Mouse (Mus musculus) heart, adult 2 months (tissue): ENCODE measurements at regions not wholly inside any gene's neighbourhood (a gene's known extent, or its start where the extent isn't known, plus 50 kb on each side); places are given as distances from the start of the nearest gene placed in this dataset.

Experiments
- DNase-seq, 2 experiments: peaks; one replicate each; pipeline ENCODE4 v3.0.0; 2021
- H3K27ac ChIP-seq: fragments of 200-600 bp; 2 replicates; pipeline ENCODE4 v1.8.1; 2022
- H3K27me3 ChIP-seq: fragments of 200-500 bp; 2 replicates; pipeline ENCODE4 v1.6.1; 2012; ENCODE audit warnings: mild to moderate bottlenecking, low read length, inconsistent platforms, mixed read lengths; ENCODE audit not compliant: control insufficient read depth, insufficient read depth
- H3K36me3 ChIP-seq: fragments of 200-500 bp; 2 replicates; pipeline ENCODE4 v1.6.1; 2012; ENCODE audit warnings: low read length, inconsistent platforms; ENCODE audit not compliant: control insufficient read depth, insufficient read depth
- H3K4me1 ChIP-seq: fragments of 200-500 bp; 2 replicates; pipeline ENCODE4 v1.6.1; 2011; ENCODE audit warnings: low read length; ENCODE audit not compliant: control insufficient read depth, insufficient read depth
- H3K4me3 ChIP-seq: fragments of 200-600 bp; 2 replicates; pipeline ENCODE4 v1.8.1; 2022
- H3K79me2 ChIP-seq: fragments of 200-500 bp; replicated peaks from 2 replicates; pipeline ENCODE4 v1.6.1; 2012; ENCODE audit warnings: mild to moderate bottlenecking, inconsistent platforms, low read length, moderate library complexity, mixed read lengths; ENCODE audit not compliant: control insufficient read depth, insufficient read depth
- H3K9ac ChIP-seq: fragments of 200-500 bp; 2 replicates; pipeline ENCODE4 v1.6.1; 2012; ENCODE audit warnings: low read depth, mild to moderate bottlenecking, control low read depth, inconsistent platforms, low read length, mixed read lengths
- CTCF ChIP-seq: fragments of 200-600 bp; IDR thresholded peaks from 2 replicates; pipeline ENCODE4 v1.8.1; 2022; ENCODE audit warnings: antibody characterized with exemption, mild to moderate bottlenecking, moderate library complexity
- EP300 ChIP-seq: fragments of 200-500 bp; IDR thresholded peaks from 2 replicates; pipeline ENCODE4 v1.6.1; 2011; ENCODE audit warnings: low read depth, low read length, control low read depth; ENCODE audit not compliant: insufficient read depth
- POLR2A ChIP-seq: fragments of 200-500 bp; IDR thresholded peaks from 2 replicates; pipeline ENCODE4 v1.6.1; 2011; ENCODE audit warnings: mild to moderate bottlenecking, low read depth, low read length, control low read depth; ENCODE audit not compliant: insufficient read depth
- WGBS: fragments of 180-500 bp; shearing (Covaris S2); methylation state at CpG from one replicate; pipeline ENCODE4 v1.1.7; 2018; 5-methylcytosine and 5-hydroxymethylcytosine counted together
- intact Hi-C: fragments of 180-260 bp; cut with DNase I; formaldehyde crosslinking; loops from one replicate; pipeline ENCODE4 v1.15.1; 2025

DNA sequence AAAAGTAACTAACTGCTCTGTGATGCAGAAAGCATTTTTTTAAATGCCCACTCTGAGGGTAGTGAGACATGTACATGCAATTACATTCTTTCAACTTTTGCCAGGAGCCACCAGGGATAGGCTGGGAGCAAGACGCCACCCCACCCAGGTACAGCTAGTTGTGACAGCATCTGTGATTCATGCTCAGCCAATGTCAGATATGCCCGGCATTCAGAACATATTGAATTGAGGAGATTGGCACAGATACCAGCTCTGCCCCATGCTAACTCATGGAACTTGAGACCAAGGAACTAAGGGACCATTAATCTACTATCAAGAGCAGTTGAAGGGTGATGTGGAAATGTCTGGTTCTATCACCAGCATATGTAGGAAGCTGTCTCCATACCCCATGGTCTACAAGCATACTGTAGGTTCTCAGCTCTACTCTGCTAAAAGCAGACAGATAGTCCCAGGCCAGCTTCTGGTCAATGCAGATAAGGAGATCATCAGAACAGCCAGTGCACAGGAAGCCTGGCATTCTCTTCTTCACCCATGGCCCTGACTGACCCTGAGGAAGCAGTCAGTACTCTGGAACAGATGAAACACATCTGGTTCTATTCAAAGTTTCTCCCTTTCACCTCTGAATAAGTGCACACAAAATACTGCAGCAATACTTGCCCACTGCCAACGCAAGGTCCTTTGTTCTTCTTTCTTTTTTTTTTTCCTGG lies 127.4 kb downstream of the Adamts15 start:
- H3K4me3 ChIP-seq, result no peak overlapping the region
- DNase-seq, result no peak
- no peaks in the 10 kb centered on the region for H3K79me2 ChIP-seq

DNA sequence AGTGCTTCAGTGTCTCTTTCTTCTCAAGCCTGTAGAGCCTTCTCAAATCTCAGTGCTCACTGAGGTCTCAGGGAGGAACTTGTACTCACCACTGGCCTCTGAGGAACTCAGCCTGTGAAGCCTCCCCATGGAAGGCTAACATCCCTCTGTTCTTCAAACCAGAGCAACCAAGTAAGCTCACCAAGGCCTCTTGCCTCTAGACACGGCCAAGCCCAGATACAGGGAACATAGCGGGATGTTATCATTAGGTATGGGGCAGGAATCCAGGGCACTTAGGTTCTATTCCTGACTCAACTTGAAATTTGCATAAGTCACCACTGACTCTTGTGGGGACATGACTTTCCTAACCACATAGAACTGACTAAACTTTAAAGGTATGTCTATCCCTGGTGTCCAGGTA lies 141.0 kb downstream of the Adamts15 start:
- intact Hi-C loops, result loop anchor here (5.0 kb wide), 2 partner anchors 61 to 116 kb away; no protein-coding TSS in a partner anchor
- TF ChIP-seq CTCF (no peak), POLR2A (0 out of 2 replicates have a peak, but pooled peaks have one; percentile 41), EP300 (0 out of 2 replicates have a peak, but pooled peaks have one; percentile 30)
- Histone ChIP-seq H3K27me3 (no peaks in the 10 kb centered on the region), H3K36me3 (peaks cover 4% of the 10 kb centered on the region; the same call in 1 of the 2 replicates), H3K79me2 (no peaks in the 10 kb centered on the region; the same call in 1 of the 2 replicates), H3K27ac (peak overlapping the region; percentile 81), H3K9ac (no peak overlapping the region; the same call in 1 of the 2 replicates), H3K4me1 (peaks cover 1% of the 10 kb centered on the region), H3K4me3 (peak overlapping the region; percentile 24)
- DNase-seq, result peak in 1 of 2 experiments; percentile 37
- 52% methylated on average over 2 of the region's 2 CpGs for WGBS

More for the DNA sequence above, 127.4 kb downstream of the Adamts15 start:
- intact Hi-C loops, result no loop called here
- H3K27ac ChIP-seq, result no peak overlapping the region
- 55% methylated on average over 3 of the region's 3 CpGs for WGBS
- H3K27me3 ChIP-seq, result no peaks in the 10 kb centered on the region
- H3K36me3 ChIP-seq, result peaks cover 2% of the 10 kb centered on the region; the same call in 1 of the 2 replicates
- TF ChIP-seq EP300 (0 out of 2 replicates have a peak, but pooled peaks have one; percentile 51), POLR2A (no peak), CTCF (no peak)
- no peak overlapping the region for H3K9ac ChIP-seq
- H3K4me1 ChIP-seq, result peaks cover 7% of the 10 kb centered on the region

DNA sequence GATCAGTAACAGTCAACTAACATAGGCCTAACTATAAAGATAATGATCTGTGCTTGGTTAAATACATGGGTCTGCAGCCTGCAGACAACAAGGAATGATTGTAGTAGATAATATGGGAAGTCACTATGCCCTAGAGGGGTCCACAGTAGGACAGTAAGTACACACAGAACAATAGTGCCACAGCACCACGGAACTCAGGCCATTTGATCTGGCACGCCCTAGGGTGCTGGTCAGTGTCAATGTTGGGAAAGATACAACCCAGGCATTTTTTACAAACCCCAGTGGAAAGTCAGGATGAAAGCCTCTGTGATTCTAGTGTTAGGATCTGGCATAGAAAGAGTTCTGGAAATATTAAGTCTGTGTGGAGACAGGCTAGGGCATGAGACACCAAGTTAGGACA lies 144.4 kb downstream of the Adamts15 start:
- intact Hi-C loops, result no loop called here
- 90% methylated on average over 2 of the region's 2 CpGs for WGBS
- no peak overlapping the region for H3K9ac ChIP-seq

GRCm38 (mm10) chr9:30775161-30775560 lies 147.1 kb downstream of the Adamts15 start:
- no peak overlapping the region for H3K27ac ChIP-seq
- no peak overlapping the region for H3K9ac ChIP-seq
- 47% methylated on average over 6 of the region's 6 CpGs for WGBS
- no peaks in the 10 kb centered on the region; the same call in 1 of the 2 replicates for H3K79me2 ChIP-seq
- H3K4me1 ChIP-seq, result peaks cover 3% of the 10 kb centered on the region
- H3K36me3 ChIP-seq, result no peaks in the 10 kb centered on the region
- no peak for TF ChIP-seq EP300
- no peak for TF ChIP-seq POLR2A
- no peak for TF ChIP-seq CTCF
- no peak for DNase-seq
- H3K4me3 ChIP-seq, result no peak overlapping the region
- intact Hi-C loops, result no loop called here
- no peaks in the 10 kb centered on the region for H3K27me3 ChIP-seq

More for the DNA sequence above, 144.4 kb downstream of the Adamts15 start:
- Histone ChIP-seq H3K36me3 (peaks cover 4% of the 10 kb centered on the region; the same call in 1 of the 2 replicates), H3K79me2 (no peaks in the 10 kb centered on the region; the same call in 1 of the 2 replicates), H3K27ac (no peak overlapping the region), H3K4me3 (no peak overlapping the region), H3K4me1 (peaks cover 1% of the 10 kb centered on the region), H3K27me3 (no peaks in the 10 kb centered on the region)
- TF ChIP-seq CTCF (no peak), POLR2A (no peak), EP300 (no peak)
- DNase-seq, result no peak

DNA sequence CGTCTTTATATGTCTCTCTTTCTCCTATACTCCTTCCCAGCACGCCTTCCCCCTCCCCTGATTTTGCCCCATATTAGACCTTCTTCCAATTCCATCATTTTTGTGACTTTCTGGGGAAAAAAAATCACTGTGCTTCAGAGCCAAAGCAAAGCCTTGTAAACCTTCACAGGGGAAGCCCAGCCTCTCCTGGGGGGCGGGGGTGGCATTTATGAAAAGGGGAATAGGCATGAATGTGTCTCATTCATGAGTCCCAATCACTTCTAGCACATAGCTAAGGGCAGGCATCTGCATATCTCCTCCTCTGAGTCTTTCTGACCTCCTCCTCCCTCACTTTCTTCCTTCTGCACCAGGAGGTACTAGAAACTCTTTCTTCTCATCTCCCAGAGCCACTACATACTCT lies 149.8 kb downstream of the Adamts15 start:
- Histone ChIP-seq H3K9ac (no peak overlapping the region), H3K4me1 (peaks cover 2% of the 10 kb centered on the region), H3K36me3 (no peaks in the 10 kb centered on the region), H3K79me2 (no peaks in the 10 kb centered on the region; the same call in 1 of the 2 replicates), H3K27ac (no peak overlapping the region), H3K27me3 (no peaks in the 10 kb centered on the region), H3K4me3 (no peak overlapping the region)
- intact Hi-C loops, result no loop called here
- whole genome bisulfite sequencing, result 66% methylated on average over 3 of the region's 3 CpGs
- TF ChIP-seq POLR2A (no peak), EP300 (no peak), CTCF (no peak)
- no peak for DNase-seq
